Mouse (Mus musculus) stomach, embryonic 14.5 days (tissue): ENCODE results near the gene Grik4. TPM values are rescaled to one million over a fixed set of nuclear protein-coding genes. Genes with fewer than 3 reads are reported as not detected.

Source experiments
- ATAC-seq: fragments of 200-750 bp; cut with Nextera tagmentation; 2 replicates; pipeline ENCODE4 v1.8.0; 2017; ENCODE audit warnings: low read depth, moderate TSS enrichment; ENCODE audit not compliant: insufficient number of reproducible peaks, insufficient read depth, low FRiP score
- H3K27ac ChIP-seq: fragments of 300-500 bp; sonication (generic); 2 replicates; pipeline ENCODE4 v1.5.1; 2014; ENCODE audit warnings: mild to moderate bottlenecking, low read length, moderate library complexity, mixed read lengths
- H3K27me3 ChIP-seq: fragments of 300-500 bp; sonication (generic); 2 replicates; pipeline ENCODE4 v1.6.1; 2014; ENCODE audit warnings: low read length, control low read depth, mixed read lengths; ENCODE audit not compliant: control insufficient read depth, insufficient read depth
- H3K36me3 ChIP-seq: fragments of 300-500 bp; sonication (generic); 2 replicates; pipeline ENCODE4 v1.6.1; 2014; ENCODE audit warnings: mild to moderate bottlenecking, control low read depth, low read length, moderate library complexity, mixed read lengths; ENCODE audit not compliant: control insufficient read depth, insufficient read depth
- H3K4me1 ChIP-seq: fragments of 300-500 bp; sonication (generic); 2 replicates; pipeline ENCODE4 v1.6.1; 2014; ENCODE audit warnings: low read length, control low read depth, mixed read lengths; ENCODE audit not compliant: control insufficient read depth, insufficient read depth
- H3K4me2 ChIP-seq: fragments of 300-500 bp; sonication (generic); replicated peaks from 2 replicates; pipeline ENCODE4 v1.6.1; 2014; ENCODE audit warnings: low read depth, low read length, control low read depth
- H3K4me3 ChIP-seq: fragments of 300-500 bp; sonication (generic); 2 replicates; pipeline ENCODE4 v1.5.1; 2014; ENCODE audit warnings: low read depth, low read length, control low read depth
- H3K9ac ChIP-seq: fragments of 300-500 bp; sonication (generic); replicated peaks from 2 replicates; pipeline ENCODE4 v1.6.1; 2014; ENCODE audit warnings: low read depth, mild to moderate bottlenecking, control low read depth, low read length, moderate library complexity, mixed read lengths
- H3K9me3 ChIP-seq: fragments of 300-500 bp; sonication (generic); 2 replicates; pipeline ENCODE4 v1.6.1; 2016; ENCODE audit warnings: low read depth, low read length, control low read depth; ENCODE audit not compliant: control insufficient read depth
- WGBS: fragments of 180-500 bp; shearing (Covaris S2); extraction: QIAGEN DNeasy Blood & Tissue Kit; methylation state at CpG from one replicate; pipeline ENCODE4 v1.1.7; 2014; 5-methylcytosine and 5-hydroxymethylcytosine counted together
- polyA plus RNA-seq: library from polyadenylated mRNA; unstranded; fragments of >200 nt; fragmentation: Nextera tagmentation; extraction: Ambion mirVana; gene quantifications from 2 replicates; pipeline ENCODE4 v1.2.1, GENCODE M21; 2014

The Grik4 gene
- polyA plus RNA-seq, 1 experiment from 2014 or later = 1.4 TPM

- Histone ChIP-seq H3K4me3 (no peak overlapping the region), H3K9me3 (no peaks in the 10 kb centered on the region), H3K27ac (no peak overlapping the region), H3K27me3 (no peaks in the 10 kb centered on the region), H3K9ac (no peak overlapping the region), H3K36me3 (no peaks in the 10 kb centered on the region), H3K4me2 (no peak overlapping the region), H3K4me1 (0 out of 2 replicates have a peak, but pooled peaks cover 4% of the 10 kb centered on the region)
- ATAC-seq = no peak
- WGBS = 86% methylated on average over 9 of the region's 9 CpGs
Observed at GRCm38 (mm10) chr9:42732731-42733318, 211.5 kb downstream of the Grik4 start.

GRCm38 (mm10) chr9:42728472-42728871 lies 215.8 kb downstream of the Grik4 start:
- 63% methylated on average over 6 of the region's 6 CpGs for WGBS
- no peak overlapping the region for H3K27ac ChIP-seq

GRCm38 (mm10) chr9:42727661-42728060 lies 216.6 kb downstream of the Grik4 start:
- no peaks in the 10 kb centered on the region for H3K9me3 ChIP-seq
- no peak for ATAC-seq
- no peaks in the 10 kb centered on the region for H3K4me1 ChIP-seq
- whole genome bisulfite sequencing = 76% methylated on average over 6 of the region's 6 CpGs
- H3K4me3 ChIP-seq = no peak overlapping the region
- H3K36me3 ChIP-seq = no peaks in the 10 kb centered on the region
- no peak overlapping the region for H3K27ac ChIP-seq
- H3K4me2 ChIP-seq = no peak overlapping the region
- H3K27me3 ChIP-seq = no peaks in the 10 kb centered on the region
- no peak overlapping the region for H3K9ac ChIP-seq

More at GRCm38 (mm10) chr9:42728472-42728871, 215.8 kb downstream of the Grik4 start:
- Histone ChIP-seq H3K9ac (no peak overlapping the region), H3K9me3 (no peaks in the 10 kb centered on the region), H3K4me1 (0 out of 2 replicates have a peak, but pooled peaks cover 3% of the 10 kb centered on the region), H3K36me3 (no peaks in the 10 kb centered on the region), H3K4me2 (no peak overlapping the region), H3K27me3 (no peaks in the 10 kb centered on the region), H3K4me3 (no peak overlapping the region)
- no peak for ATAC-seq

GRCm38 (mm10) chr9:42727186-42727585 lies 217.1 kb downstream of the Grik4 start:
- no peaks in the 10 kb centered on the region for H3K9me3 ChIP-seq
- H3K4me2 ChIP-seq = no peak overlapping the region
- no peak for ATAC-seq
- H3K27me3 ChIP-seq = no peaks in the 10 kb centered on the region
- H3K4me3 ChIP-seq = no peak overlapping the region
- H3K9ac ChIP-seq = no peak overlapping the region
- no peaks in the 10 kb centered on the region for H3K4me1 ChIP-seq
- WGBS = 73% methylated on average over 5 of the region's 5 CpGs
- H3K36me3 ChIP-seq = no peaks in the 10 kb centered on the region
- H3K27ac ChIP-seq = no peak overlapping the region

- H3K4me2 ChIP-seq = no peak overlapping the region
- no peak overlapping the region for H3K4me3 ChIP-seq
- H3K9ac ChIP-seq = no peak overlapping the region
- no peak for ATAC-seq
- no peaks in the 10 kb centered on the region; the same call in 1 of the 2 replicates for H3K4me1 ChIP-seq
- H3K27ac ChIP-seq = no peak overlapping the region
- H3K36me3 ChIP-seq = no peaks in the 10 kb centered on the region
- H3K27me3 ChIP-seq = no peaks in the 10 kb centered on the region
- H3K9me3 ChIP-seq = no peaks in the 10 kb centered on the region
- 71% methylated on average over 7 of the region's 7 CpGs for WGBS
Observed at GRCm38 (mm10) chr9:42724099-42724498, 220.2 kb downstream of the Grik4 start.

GRCm38 (mm10) chr9:42722501-42722900 lies 221.8 kb downstream of the Grik4 start:
- no peak overlapping the region for H3K9ac ChIP-seq
- no peaks in the 10 kb centered on the region for H3K27me3 ChIP-seq
- H3K4me1 ChIP-seq = no peaks in the 10 kb centered on the region; the same call in 1 of the 2 replicates
- WGBS = 25% methylated on average over 4 of the region's 4 CpGs
- H3K36me3 ChIP-seq = no peaks in the 10 kb centered on the region
- no peak overlapping the region for H3K27ac ChIP-seq
- H3K9me3 ChIP-seq = no peaks in the 10 kb centered on the region
- H3K4me2 ChIP-seq = no peak overlapping the region
- no peak; the same call in 1 of the 2 replicates for ATAC-seq
- H3K4me3 ChIP-seq = no peak overlapping the region

- Histone ChIP-seq H3K4me1 (no peaks in the 10 kb centered on the region; the same call in 1 of the 2 replicates), H3K27me3 (no peaks in the 10 kb centered on the region), H3K9ac (no peak overlapping the region), H3K36me3 (no peaks in the 10 kb centered on the region), H3K27ac (no peak overlapping the region), H3K4me2 (no peak overlapping the region), H3K9me3 (no peaks in the 10 kb centered on the region), H3K4me3 (no peak overlapping the region)
- ATAC-seq = no peak
- whole genome bisulfite sequencing = 87% methylated on average over 9 of the region's 9 CpGs
Observed at GRCm38 (mm10) chr9:42721718-42722117, 222.6 kb downstream of the Grik4 start.

GRCm38 (mm10) chr9:42721146-42721545 lies 223.1 kb downstream of the Grik4 start:
- Histone ChIP-seq H3K9me3 (no peaks in the 10 kb centered on the region), H3K4me2 (no peak overlapping the region), H3K27ac (no peak overlapping the region), H3K9ac (no peak overlapping the region), H3K36me3 (no peaks in the 10 kb centered on the region), H3K4me1 (no peaks in the 10 kb centered on the region; the same call in 1 of the 2 replicates), H3K4me3 (no peak overlapping the region), H3K27me3 (no peaks in the 10 kb centered on the region)
- 56% methylated on average over 4 of the region's 4 CpGs for WGBS
- ATAC-seq = no peak

GRCm38 (mm10) chr9:42713912-42714311 lies 230.4 kb downstream of the Grik4 start:
- ATAC-seq = no peak
- H3K4me1 ChIP-seq = no peaks in the 10 kb centered on the region
- no peak overlapping the region for H3K4me2 ChIP-seq
- H3K9me3 ChIP-seq = no peaks in the 10 kb centered on the region
- H3K27me3 ChIP-seq = no peaks in the 10 kb centered on the region
- 66% methylated on average over 8 of the region's 8 CpGs for WGBS
- H3K4me3 ChIP-seq = no peak overlapping the region
- H3K9ac ChIP-seq = no peak overlapping the region
- H3K27ac ChIP-seq = no peak overlapping the region
- no peaks in the 10 kb centered on the region for H3K36me3 ChIP-seq
